Mouse (Mus musculus) gastrocnemius, postnatal 4 days (tissue): ENCODE data around the gene Gm21994. TPM values are rescaled to one million over a fixed set of nuclear protein-coding genes. Genes with fewer than 3 reads are reported as not detected.
A peak's percentile ranks its signal among the peaks of the same experiment; 100 is the strongest.
"Not testable (repeated sequence)": the region's sequence is repeated elsewhere in the genome, so short reads cannot be mapped to it uniquely, and the experiment has no call there.

Experiments used
- DNase-seq, 2 experiments: peaks; one replicate each; pipeline ENCODE4 v3.0.0; 2021 to 2022; ENCODE audit warnings: low spot score in 2 of 2, mixed read lengths in 2 of 2
- long read RNA-seq, 2 experiments: library from polyadenylated mRNA; stranded (forward); transcript quantifications; one replicate each; pipeline ENCODE4 v2.0.0; 2021
- total RNA-seq, 2 experiments: library from RNA; stranded (reverse); gene quantifications; 2 replicates each; pipeline ENCODE4 v1.2.3; 2021

Gm21994 gene
- 1 to 10 TPM; 5.0 to 5.8 TPM for total RNA-seq
- long read RNA-seq, experiment 1: 0 reads
- long read RNA-seq, experiment 2: 0 reads

GRCm38 (mm10) chr2:150255491-150255890 lies at the start of gene Gm21994:
Gene Gm21994 (minus strand): TSS chr2:150255591.
- not testable (repeated sequence) for DNase-seq

GRCm38 (mm10) chr2:150299096-150299495 lies 43.7 kb upstream of the Gm21994 start:
- no peak for DNase-seq

GRCm38 (mm10) chr2:150293669-150294068 lies 38.3 kb upstream of the Gm21994 start:
- DNase-seq: no peak

GRCm38 (mm10) chr2:150257291-150257690 lies 1.9 kb upstream of the Gm21994 start, which contains the start of gene Gm14124:
Gene Gm14124 (plus strand): TSS chr2:150257517.
- not testable (repeated sequence) for DNase-seq

- DNase-seq: not testable (repeated sequence)
These were observed 1.5 kb upstream of the Gm21994 start for GRCm38 (mm10) chr2:150256861-150257260.

- no peak for DNase-seq
These were observed 12.2 kb downstream of the Gm21994 start for GRCm38 (mm10) chr2:150243211-150243610.

- DNase-seq: not testable (repeated sequence)
These were observed 32.1 kb downstream of the Gm21994 start for GRCm38 (mm10) chr2:150223263-150223662.

- not testable (repeated sequence) for DNase-seq
These were observed 37.0 kb downstream of the Gm21994 start for GRCm38 (mm10) chr2:150218363-150218725.

- peak; percentile 30 to 71 for DNase-seq
These were observed 37.6 kb downstream of the Gm21994 start, which contains the start of gene Zfp937 for GRCm38 (mm10) chr2:150217600-150218362. Gene Zfp937 (plus strand): TSS chr2:150218073.

Other genes with a start within 250 kb of the Gm21994 start
- 1 to 10 TPM; 7.5 to 9.0 TPM for gene Zfp120, start 118.9 kb downstream of the Gm21994 start, total RNA-seq
- not detected for gene Gm10770, start 75.9 kb downstream of the Gm21994 start, total RNA-seq
- not detected for gene Gm14139, start 73.8 kb downstream of the Gm21994 start, total RNA-seq
- gene Zfp937, start 37.5 kb downstream of the Gm21994 start, total RNA-seq: 1 to 10 TPM; 5.2 to 6.0 TPM
- under 1 TPM; 0.10 to 0.18 TPM for gene Gm14124, start 1.9 kb upstream of the Gm21994 start, total RNA-seq
- gene Gm10130, start 68.1 kb upstream of the Gm21994 start, total RNA-seq: 1 to 10 TPM; 2.0 to 2.5 TPM
- 1 to 10 TPM; 3.2 to 3.7 TPM for gene 3300002I08Rik, start 107.2 kb upstream of the Gm21994 start, total RNA-seq
- gene Zfp442, start 195.9 kb upstream of the Gm21994 start, total RNA-seq: 1 to 10 TPM; 4.4 to 5.1 TPM
- under 1 TPM; 0.15 to 0.29 TPM for gene Zfp345, start 229.5 kb upstream of the Gm21994 start, total RNA-seq